Mouse (Mus musculus) ES-E14 (cell line): ENCODE data around the gene Gm2696. TPM values are rescaled to one million over a fixed set of nuclear protein-coding genes. Genes with fewer than 3 reads are reported as not detected.

Experiments used
- DNase-seq: peaks from one replicate; pipeline ENCODE4 v3.0.0-alpha.2; 2013; ENCODE audit warnings: low read depth, low spot score
- H3K27ac ChIP-seq: 2 replicates; pipeline ENCODE4 v1.5.1; 2012; ENCODE audit warnings: low read depth, mild to moderate bottlenecking, low read length, moderate library complexity, mixed read lengths; ENCODE audit not compliant: poor library complexity, insufficient read depth, severe bottlenecking
- H3K36me3 ChIP-seq: 2 replicates; pipeline ENCODE4 v1.6.1; 2012; ENCODE audit warnings: mild to moderate bottlenecking, low read length, moderate library complexity, mixed read lengths; ENCODE audit not compliant: control insufficient read depth, poor library complexity, insufficient read depth, severe bottlenecking
- H3K4me1 ChIP-seq, 2 experiments: fragments of 150-350 bp in 1 of 2; sonication (generic) in 1 of 2; 2 replicates each; pipeline ENCODE4 v1.6.1; 2012; ENCODE audit warnings: low read length in 2 of 2, mild to moderate bottlenecking in 1 of 2, mixed read lengths in 1 of 2; ENCODE audit not compliant: control insufficient read depth in 2 of 2, insufficient read depth in 2 of 2, poor library complexity in 1 of 2
- H3K4me3 ChIP-seq, 2 experiments: fragments of 150-350 bp in 1 of 2; sonication (generic) in 1 of 2; 2 replicates each; pipeline ENCODE4 v1.5.1; 2012; ENCODE audit warnings: low read length in 2 of 2, low read depth in 1 of 2, mild to moderate bottlenecking in 1 of 2, mixed read lengths in 1 of 2; ENCODE audit not compliant: insufficient read depth in 1 of 2, poor library complexity in 1 of 2, severe bottlenecking in 1 of 2
- H3K9ac ChIP-seq: 2 replicates; pipeline ENCODE4 v1.6.1; 2012; ENCODE audit warnings: low read depth, mild to moderate bottlenecking, low read length, mixed read lengths; ENCODE audit not compliant: poor library complexity, insufficient read depth, severe bottlenecking
- H3K9me3 ChIP-seq: fragments of 150-350 bp; sonication (generic); 2 replicates; pipeline ENCODE4 v1.6.1; 2012; ENCODE audit warnings: low read depth, mild to moderate bottlenecking, low read length; ENCODE audit not compliant: control insufficient read depth, insufficient read depth
- CHD2 ChIP-seq: IDR thresholded peaks from 2 replicates; pipeline ENCODE4 v1.6.1; 2014; ENCODE audit warnings: mild to moderate bottlenecking, low read depth, low read length, inconsistent platforms
- HCFC1 ChIP-seq: IDR thresholded peaks from 2 replicates; pipeline ENCODE4 v1.6.1; 2012; ENCODE audit warnings: low read length, inconsistent platforms, borderline replicate concordance; ENCODE audit not compliant: insufficient read depth
- MAFK ChIP-seq: IDR thresholded peaks from 2 replicates; pipeline ENCODE4 v1.6.1; 2014; ENCODE audit warnings: mild to moderate bottlenecking, low read depth, low read length, inconsistent platforms; ENCODE audit not compliant: insufficient read depth
- ZC3H11A ChIP-seq: IDR thresholded peaks from 2 replicates; pipeline ENCODE4 v1.6.1; 2012; ENCODE audit warnings: low read depth, mild to moderate bottlenecking, inconsistent platforms, low read length, borderline replicate concordance
- ZNF384 ChIP-seq: IDR thresholded peaks from 2 replicates; pipeline ENCODE4 v1.6.1; 2012; ENCODE audit warnings: low read depth, low read length, inconsistent platforms
- in situ Hi-C, 2 experiments: fragments of 600-800 bp; cut with MboI; formaldehyde crosslinking; loops; one replicate each; pipeline ENCODE4 v1.15.1; 2025; ENCODE audit warnings: low sequenced_read_pairs in 2 of 2, inconsistent platforms in 1 of 2; ENCODE audit not compliant: unreplicated experiment in 2 of 2
- total RNA-seq: library from RNA; depleted of rRNA; stranded (reverse); fragments of 300-350 nt; gene quantifications from 2 replicates; pipeline ENCODE4 v1.2.3, GENCODE M21; 2012

Gene Gm2696
- total RNA-seq, 1 experiment: not detected

GRCm38 (mm10) chr10:77798921-77799508 lies 15.5 kb upstream of the Gm2696 start, which contains the start of gene Gm19668:
Gm19668 (minus strand) TSS chr10:77799133.
- no peak for DNase-seq
- Histone ChIP-seq H3K4me3 (no peak within 1 kb of the TSS), H3K9me3 (no peaks in the 10 kb centered on the region), H3K4me1 (no peaks in the 10 kb centered on the region), H3K9ac (no peak within 1 kb of the TSS), H3K36me3 (no peaks in the 10 kb centered on the region), H3K27ac (no peak within 1 kb of the TSS)
- in situ Hi-C loops: no loop called here
- TF ChIP-seq CHD2: no peak
- TF ChIP-seq HCFC1: no peak

DNA sequence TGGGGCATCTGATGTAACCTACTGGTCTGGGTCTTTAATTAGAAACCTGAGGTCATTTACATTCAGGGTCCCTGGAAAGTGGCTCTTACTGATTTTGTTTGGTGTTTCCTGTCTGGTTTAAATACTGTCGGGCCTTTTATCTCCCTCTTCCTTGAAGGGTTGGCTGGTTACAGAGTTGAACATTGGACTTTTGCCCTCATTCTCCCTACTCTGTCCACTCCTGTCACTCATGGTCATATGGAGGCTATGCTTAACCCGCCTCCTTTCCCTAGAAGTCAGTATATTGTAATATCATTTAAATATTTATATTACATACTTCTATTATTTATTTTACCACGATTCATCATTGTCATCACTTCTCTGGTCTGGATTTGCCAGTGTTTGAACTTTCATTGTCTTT lies 10.4 kb upstream of the Gm2696 start:
- no peak overlapping the region for H3K27ac ChIP-seq
- TF ChIP-seq ZC3H11A (no peak), MAFK (no peak), ZNF384 (no peak), CHD2 (no peak), HCFC1 (no peak)
- H3K36me3 ChIP-seq: no peaks in the 10 kb centered on the region
- in situ Hi-C loops: no loop called here
- H3K4me3 ChIP-seq: no peak overlapping the region
- no peaks in the 10 kb centered on the region for H3K4me1 ChIP-seq
- no peak overlapping the region for H3K9ac ChIP-seq
- no peaks in the 10 kb centered on the region for H3K9me3 ChIP-seq
- DNase-seq: no peak

DNA sequence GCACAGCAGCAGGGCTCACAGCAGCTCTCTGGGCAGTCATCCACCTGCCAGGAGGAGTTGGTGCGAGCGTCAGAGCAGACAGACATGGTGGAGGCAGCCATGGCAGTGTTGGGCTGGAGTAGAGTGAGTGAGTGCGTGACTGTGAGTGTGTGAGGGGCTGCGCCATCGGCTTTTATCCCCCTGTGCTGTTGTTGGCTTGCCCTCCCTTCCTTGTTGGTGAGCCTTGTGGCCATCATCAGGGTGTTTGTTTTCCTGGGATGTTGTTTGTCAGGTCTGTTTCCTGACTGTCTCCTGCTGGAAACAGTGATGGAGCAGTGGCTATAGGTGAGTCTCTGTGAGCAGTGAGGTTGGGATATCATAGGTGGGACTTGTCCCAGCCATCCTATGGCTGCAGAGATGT lies 2.7 kb upstream of the Gm2696 start, which contains the start of gene Gm9507:
Gene Gm9507, minus strand, starts transcription at position 101 of the 400 bp plus-strand sequence.
- H3K4me3 ChIP-seq: no peak within 1 kb of the TSS
- H3K9me3 ChIP-seq: peaks cover 2% of the 10 kb centered on the region; the same call in 1 of the 2 replicates
- DNase-seq: no peak
- H3K4me1 ChIP-seq: no peaks in the 10 kb centered on the region
- TF ChIP-seq ZC3H11A: no peak
- no peak for TF ChIP-seq CHD2
- no peak for TF ChIP-seq HCFC1
- no peak for TF ChIP-seq MAFK
- TF ChIP-seq ZNF384: no peak
- H3K36me3 ChIP-seq: no peaks in the 10 kb centered on the region
- no peak within 1 kb of the TSS for H3K9ac ChIP-seq
- no peak within 1 kb of the TSS for H3K27ac ChIP-seq
- in situ Hi-C loops: no loop called here

GRCm38 (mm10) chr10:77815514-77815913 lies 1.0 kb downstream of the Gm2696 start:
- H3K9me3 ChIP-seq: no peaks in the 10 kb centered on the region
- no peak for TF ChIP-seq MAFK
- TF ChIP-seq ZC3H11A: no peak
- TF ChIP-seq ZNF384: no peak
- no peak for TF ChIP-seq CHD2
- no peak for TF ChIP-seq HCFC1
- DNase-seq: peak; percentile 20

DNA sequence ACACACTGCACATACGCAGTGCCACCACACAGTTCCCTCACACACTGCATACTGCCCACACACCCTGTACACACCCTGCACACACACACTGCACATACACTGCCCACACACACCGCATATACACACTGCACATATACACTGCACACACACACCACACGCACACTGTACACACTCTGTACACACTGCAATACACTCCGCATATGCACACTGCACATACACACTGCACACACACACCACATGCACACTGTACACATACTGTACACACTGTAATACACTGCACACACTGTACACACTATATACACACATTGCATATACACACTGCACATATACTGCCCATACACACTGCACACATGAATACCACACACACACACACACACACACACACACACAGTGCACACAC lies 4.0 kb downstream of the Gm2696 start:
- no peak for DNase-seq
- in situ Hi-C loops: no loop called here
- no peak overlapping the region for H3K4me3 ChIP-seq
- H3K9ac ChIP-seq: no peak overlapping the region
- H3K27ac ChIP-seq: no peak overlapping the region
- no peaks in the 10 kb centered on the region for H3K36me3 ChIP-seq
- no peak for TF ChIP-seq MAFK
- no peaks in the 10 kb centered on the region for H3K4me1 ChIP-seq
- H3K9me3 ChIP-seq: no peaks in the 10 kb centered on the region

More at GRCm38 (mm10) chr10:77815514-77815913, 1.0 kb downstream of the Gm2696 start:
- Histone ChIP-seq H3K4me1 (no peaks in the 10 kb centered on the region), H3K9ac (no peak overlapping the region), H3K4me3 (no peak overlapping the region), H3K36me3 (no peaks in the 10 kb centered on the region), H3K27ac (no peak overlapping the region)
- in situ Hi-C loops: no loop called here
